Mouse (Mus musculus): Measurements from ENCODE around the gene Ltbp1.

DNA sequence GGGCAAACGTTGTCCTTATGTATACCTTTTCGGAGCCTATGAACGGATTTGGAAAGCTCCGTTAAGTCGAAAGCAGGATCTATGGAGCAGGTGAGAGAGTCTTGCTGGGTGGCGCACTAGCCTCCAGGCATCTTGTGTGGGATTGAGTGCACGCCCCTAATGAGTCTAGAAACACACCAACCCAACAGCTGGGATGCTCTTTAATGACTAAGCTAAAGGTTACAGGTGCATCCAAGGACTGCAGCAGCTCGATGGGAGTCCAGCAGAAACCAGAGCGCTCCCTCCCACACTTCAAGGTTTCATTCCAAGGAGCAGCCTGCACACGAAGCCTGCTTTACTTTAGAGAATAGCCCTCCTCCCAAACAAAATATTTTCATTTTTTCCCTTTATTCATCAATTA, 155.7 kb downstream of the Ltbp1 start:
- TF ChIP-seq CTCF (IDR thresholded peaks at IDR 0.05; ENCODE audit: insufficient read depth, low read length) (no peak), POLR2A (IDR thresholded peaks at IDR 0.05; ENCODE audit: borderline replicate concordance, extremely low read depth, low read depth, low read length) (no peak)
